Mouse (Mus musculus) ES-E14 (cell line): ENCODE results near the gene Metrnl.

Experiments
- MAFK ChIP-seq: IDR thresholded peaks from 2 replicates; pipeline ENCODE4 v1.6.1; 2014; ENCODE audit warnings: mild to moderate bottlenecking, low read depth, low read length, inconsistent platforms; ENCODE audit not compliant: insufficient read depth
- ZNF384 ChIP-seq: IDR thresholded peaks from 2 replicates; pipeline ENCODE4 v1.6.1; 2012; ENCODE audit warnings: low read depth, low read length, inconsistent platforms

DNA sequence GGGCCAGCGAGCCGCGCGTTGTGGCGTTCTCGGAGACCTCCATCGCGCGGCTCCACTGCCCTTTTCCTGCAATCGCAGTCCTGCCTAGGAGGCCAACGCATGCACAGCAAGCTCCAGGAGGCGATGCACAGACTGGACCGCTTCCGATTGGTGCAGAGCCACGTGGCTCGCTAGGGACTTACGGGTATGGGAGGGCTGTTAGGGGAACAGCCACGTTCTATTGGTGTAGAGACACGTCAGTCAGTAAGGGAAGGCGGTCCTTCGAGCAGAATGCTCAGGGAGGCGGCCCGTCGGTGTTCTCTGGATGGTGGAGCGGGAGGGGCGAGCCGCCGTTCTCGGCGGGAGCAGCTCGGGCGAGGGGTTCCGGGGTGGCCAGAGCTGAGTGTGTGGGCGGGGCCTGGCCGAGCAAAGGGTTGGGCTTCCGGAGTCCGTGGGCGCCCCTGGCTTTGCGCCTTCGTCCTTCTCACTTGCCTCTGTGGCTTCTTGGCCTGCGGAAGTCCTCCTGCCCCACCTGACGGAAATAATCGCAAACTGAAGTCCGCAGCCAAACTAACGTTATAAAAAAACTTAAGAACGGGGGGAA is 28.3 kb upstream of the Metrnl start, which contains the start of gene B3gntl1:
- no peak for TF ChIP-seq ZNF384
- no peak for TF ChIP-seq MAFK
